Mouse (Mus musculus): ENCODE measurements around the gene Armc12.

The Armc12 gene

GRCm38 (mm10) chr17:28513337-28513736 is 17.3 kb upstream of the Armc12 start:
- no peak for DNase-seq (ENCODE audit: low read depth)

- DNase-seq (ENCODE audit: low read depth): no peak
Measured at GRCm38 (mm10) chr17:28513844-28514243, 16.8 kb upstream of the Armc12 start.

- DNase-seq (ENCODE audit: low read depth): no peak
Measured at GRCm38 (mm10) chr17:28514555-28514954, 16.1 kb upstream of the Armc12 start.

GRCm38 (mm10) chr17:28515431-28516341 is 14.9 kb upstream of the Armc12 start:
- DNase-seq (ENCODE audit: low read depth): no peak

- no peak for DNase-seq (ENCODE audit: low read depth)
Measured at GRCm38 (mm10) chr17:28516881-28517280, 13.7 kb upstream of the Armc12 start.

- no peak for DNase-seq (ENCODE audit: low read depth)
Measured at GRCm38 (mm10) chr17:28517441-28517955, 13.1 kb upstream of the Armc12 start, which contains the start of gene Fkbp5. Gene Fkbp5, minus strand, starts transcription at chr17:28517527.

GRCm38 (mm10) chr17:28517956-28518614 is 12.5 kb upstream of the Armc12 start:
- DNase-seq (ENCODE audit: low read depth): no peak

GRCm38 (mm10) chr17:28518615-28519071 is 12.0 kb upstream of the Armc12 start:
- DNase-seq (ENCODE audit: low read depth): no peak

GRCm38 (mm10) chr17:28519827-28520226 is 10.8 kb upstream of the Armc12 start:
- DNase-seq (ENCODE audit: low read depth): no peak

- no peak for DNase-seq (ENCODE audit: low read depth)
Measured at GRCm38 (mm10) chr17:28520561-28520960, 10.0 kb upstream of the Armc12 start.

- DNase-seq (ENCODE audit: low read depth): no peak
Measured at GRCm38 (mm10) chr17:28521071-28521726, 9.4 kb upstream of the Armc12 start.

- no peak for DNase-seq (ENCODE audit: low read depth)
Measured at GRCm38 (mm10) chr17:28521920-28522319, 8.7 kb upstream of the Armc12 start.

GRCm38 (mm10) chr17:28522623-28523354 is 7.8 kb upstream of the Armc12 start:
- peak; percentile 47 for DNase-seq (ENCODE audit: low read depth)

GRCm38 (mm10) chr17:28523355-28524008 is 7.1 kb upstream of the Armc12 start:
- no peak for DNase-seq (ENCODE audit: low read depth)

- no peak for DNase-seq (ENCODE audit: low read depth)
Measured at GRCm38 (mm10) chr17:28524009-28524695, 6.5 kb upstream of the Armc12 start.

- DNase-seq (ENCODE audit: low read depth): no peak
Measured at GRCm38 (mm10) chr17:28524831-28525430, 5.7 kb upstream of the Armc12 start.

GRCm38 (mm10) chr17:28527184-28528042 is 3.2 kb upstream of the Armc12 start:
- no peak for DNase-seq (ENCODE audit: low read depth)

- peak; percentile 45 for DNase-seq (ENCODE audit: low read depth)
Measured at GRCm38 (mm10) chr17:28528043-28528351, 2.6 kb upstream of the Armc12 start.

GRCm38 (mm10) chr17:28529116-28529515 is 1.5 kb upstream of the Armc12 start:
- DNase-seq (ENCODE audit: low read depth): no peak
